Mouse (Mus musculus): ENCODE results near the gene Hist1h2bk.

GRCm38 (mm10) chr13:22014411-22014845, 21.2 kb upstream of the Hist1h2bk start:
- no peak for TF ChIP-seq CTCF (IDR thresholded peaks at IDR 0.05; ENCODE audit: low read depth, low read length)
- TF ChIP-seq POLR2AphosphoS5 (IDR thresholded peaks at IDR 0.05; ENCODE audit: insufficient replicate concordance, low read depth, low read length), result no peak
